Mouse (Mus musculus): ENCODE data around the gene Hspa4l.
"Not testable (repeated sequence)": the region's sequence is repeated elsewhere in the genome, so short reads cannot be mapped to it uniquely, and the experiment has no call there.

Gene Hspa4l

GRCm38 (mm10) chr3:40845521-40845920 lies 101.2 kb downstream of the Hspa4l start:
- DNase-seq, result not testable (repeated sequence)

Data from liver (tissue).